35 mouse cellular contexts compared by ENCODE assay signal in the genomic region with DNA sequence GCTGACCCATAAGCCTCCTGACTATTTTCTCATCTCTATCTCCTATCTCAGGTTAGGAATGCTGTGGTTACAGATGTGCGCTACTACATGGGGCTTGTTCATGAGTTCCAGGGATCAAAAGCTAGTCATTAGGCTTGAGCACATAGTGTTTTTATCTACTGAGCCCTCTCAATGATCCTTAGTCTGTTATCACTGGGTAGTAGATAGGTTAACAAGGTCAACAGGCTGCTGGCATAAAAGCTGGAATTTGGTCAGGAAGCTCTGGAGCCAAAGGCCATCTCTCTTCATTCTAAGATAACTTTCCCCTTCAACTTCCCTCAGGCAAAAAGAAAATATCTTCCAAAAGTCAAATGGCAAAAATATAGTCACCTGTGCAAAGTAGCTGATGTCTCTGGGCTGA.
"Had no signal": no experiment of that assay in that cellular context is flagged by ENCODE, and none has a peak within 500 bp of the region (broad histone marks: within the 10 kb centered on the region; RNA-seq: fewer than 3 reads in every experiment).

No protein-coding gene starts in this region.

- H3K9me3 ChIP-seq: heart, embryonic 10.5 days; heart, embryonic 12.5 days; heart, embryonic 13.5 days; heart, embryonic 15.5 days; hindbrain, embryonic 10.5 days; hindbrain, embryonic 12.5 days; hindbrain, embryonic 13.5 days; hindbrain, embryonic 15.5 days; intestine, embryonic 15.5 days; kidney, embryonic 15.5 days had no signal

- H3K27ac ChIP-seq: heart, embryonic 10.5 days; heart, embryonic 13.5 days; heart, embryonic 15.5 days; hindbrain, embryonic 10.5 days; hindbrain, embryonic 12.5 days; hindbrain, embryonic 13.5 days; hindbrain, embryonic 14.5 days; hindbrain, embryonic 15.5 days; hindbrain, postnatal 0 days; intestine, embryonic 15.5 days; kidney, embryonic 15.5 days; kidney, postnatal 0 days; layer of hippocampus, adult 2 months had no signal

- ATAC-seq: hindbrain, embryonic 16.5 days; hindbrain, postnatal 0 days; inflammation-experienced regulatory T-cells, adult 6 months; intestine, embryonic 15.5 days; intestine, embryonic 16.5 days; intestine, postnatal 0 days had no signal

- H3K27me3 ChIP-seq: heart, embryonic 12.5 days; heart, embryonic 13.5 days; heart, embryonic 15.5 days; hindbrain, embryonic 12.5 days; hindbrain, embryonic 13.5 days; hindbrain, embryonic 15.5 days; intestine, embryonic 15.5 days; kidney, embryonic 15.5 days had no signal

- H3K4me3 ChIP-seq: heart, embryonic 10.5 days; heart, embryonic 12.5 days; heart, embryonic 13.5 days; heart, embryonic 15.5 days; hindbrain, embryonic 10.5 days; hindbrain, embryonic 12.5 days; hindbrain, embryonic 13.5 days; hindbrain, embryonic 15.5 days; intestine, embryonic 15.5 days; kidney, embryonic 15.5 days; layer of hippocampus, adult 2 months had no signal

- H3K36me3 ChIP-seq: heart, embryonic 10.5 days; heart, embryonic 12.5 days; heart, embryonic 13.5 days; heart, embryonic 15.5 days; hindbrain, embryonic 10.5 days; hindbrain, embryonic 12.5 days; hindbrain, embryonic 13.5 days; hindbrain, embryonic 15.5 days; intestine, embryonic 15.5 days; kidney, embryonic 15.5 days had no signal

- H3K4me1 ChIP-seq: hindbrain, embryonic 10.5 days; hindbrain, embryonic 12.5 days; hindbrain, embryonic 13.5 days; hindbrain, embryonic 15.5 days; intestine, embryonic 15.5 days; kidney, embryonic 15.5 days had no signal

- H3K9ac ChIP-seq: heart, embryonic 12.5 days; heart, embryonic 13.5 days; heart, embryonic 15.5 days; hindbrain, embryonic 12.5 days; hindbrain, embryonic 13.5 days; hindbrain, embryonic 14.5 days; hindbrain, embryonic 15.5 days; intestine, embryonic 15.5 days; kidney, embryonic 15.5 days had no signal

- H3K4me2 ChIP-seq: heart, embryonic 11.5 days; heart, embryonic 12.5 days; heart, embryonic 13.5 days; heart, embryonic 15.5 days; hindbrain, embryonic 12.5 days; hindbrain, embryonic 13.5 days; hindbrain, embryonic 14.5 days; hindbrain, embryonic 15.5 days; intestine, embryonic 15.5 days; kidney, embryonic 15.5 days had no signal

- DNase-seq: heart, postnatal 10 days; heart, postnatal 14 days; heart, postnatal 36 days; heart, postnatal 4 days; kidney, adult 11 months; kidney, adult 18-20 months; kidney, adult 2 months; kidney, adult 8-10 months; kidney, adult 9 months; kidney, postnatal 10 days; kidney, postnatal 14 days; kidney, postnatal 25 days; kidney, postnatal 36 days; kidney, postnatal 4 days; layer of hippocampus, adult 9-11 months; layer of hippocampus, postnatal 36 days had no signal
